Mouse (Mus musculus) adrenal gland, postnatal 10 days (tissue): ENCODE data around the gene Pafah1b1. TPM values are rescaled to one million over a fixed set of nuclear protein-coding genes. Genes with fewer than 3 reads are reported as not detected.

Experiments
- DNase-seq: peaks from one replicate; pipeline ENCODE4 v3.0.0; 2021; ENCODE audit warnings: mixed read lengths
- total RNA-seq, 2 experiments: library from RNA; stranded (reverse); gene quantifications; 2 replicates each; pipeline ENCODE4 v1.2.3; 2021

Pafah1b1 gene
- total RNA-seq, 2 experiments from 2014 or later: 145 to 154 TPM

- DNase-seq: no peak
These were observed 3.3 kb downstream of the Pafah1b1 start for GRCm38 (mm10) chr11:74721141-74721540.

- DNase-seq: no peak
These were observed 3.8 kb downstream of the Pafah1b1 start for GRCm38 (mm10) chr11:74720668-74721067.

GRCm38 (mm10) chr11:74715971-74716525, 8.4 kb downstream of the Pafah1b1 start:
- DNase-seq: peak; percentile 59

GRCm38 (mm10) chr11:74710671-74711070, 13.8 kb downstream of the Pafah1b1 start:
- no peak for DNase-seq

GRCm38 (mm10) chr11:74708781-74709180, 15.7 kb downstream of the Pafah1b1 start:
- no peak for DNase-seq

- no peak for DNase-seq
These were observed 20.4 kb downstream of the Pafah1b1 start for GRCm38 (mm10) chr11:74704068-74704467.

GRCm38 (mm10) chr11:74699505-74699904, 25.0 kb downstream of the Pafah1b1 start:
- DNase-seq: no peak

- no peak for DNase-seq
These were observed 32.3 kb downstream of the Pafah1b1 start for GRCm38 (mm10) chr11:74692151-74692550.

- DNase-seq: peak; percentile 13
These were observed 49.3 kb downstream of the Pafah1b1 start for GRCm38 (mm10) chr11:74675156-74675555.

- DNase-seq: no peak
These were observed 49.8 kb downstream of the Pafah1b1 start for GRCm38 (mm10) chr11:74674713-74675112.

- DNase-seq: no peak
These were observed 50.9 kb downstream of the Pafah1b1 start for GRCm38 (mm10) chr11:74673561-74673960.

GRCm38 (mm10) chr11:74672901-74673513, 51.5 kb downstream of the Pafah1b1 start:
- DNase-seq: no peak

GRCm38 (mm10) chr11:74671839-74672238, 52.6 kb downstream of the Pafah1b1 start:
- DNase-seq: no peak

- DNase-seq: no peak
These were observed 53.5 kb downstream of the Pafah1b1 start for GRCm38 (mm10) chr11:74671013-74671412.

- DNase-seq: peak; percentile 9
These were observed 54.3 kb downstream of the Pafah1b1 start for GRCm38 (mm10) chr11:74670151-74670550.

GRCm38 (mm10) chr11:74668971-74669370, 55.5 kb downstream of the Pafah1b1 start:
- DNase-seq: no peak

GRCm38 (mm10) chr11:74668466-74668865, 56.0 kb downstream of the Pafah1b1 start:
- DNase-seq: no peak

- DNase-seq: no peak
These were observed 56.9 kb downstream of the Pafah1b1 start for GRCm38 (mm10) chr11:74667582-74668010.

- DNase-seq: no peak
These were observed 57.5 kb downstream of the Pafah1b1 start for GRCm38 (mm10) chr11:74666776-74667581.

- DNase-seq: peak; percentile 36
These were observed 58.2 kb downstream of the Pafah1b1 start for GRCm38 (mm10) chr11:74666284-74666652.

- DNase-seq: peak; percentile 32
These were observed 58.7 kb downstream of the Pafah1b1 start for GRCm38 (mm10) chr11:74665631-74666283.

GRCm38 (mm10) chr11:74664906-74665305, 59.6 kb downstream of the Pafah1b1 start:
- no peak for DNase-seq

- no peak for DNase-seq
These were observed 60.2 kb downstream of the Pafah1b1 start for GRCm38 (mm10) chr11:74664279-74664678.
